Comparison of ENCODE assay signal across 25 mouse cellular contexts in genomic region chr6:50042127-50042526, GRCm38 (mm10).
DNase-seq lines count a peak whose midpoint lies in the region; ATAC-seq and TF ChIP-seq lines count a peak whose summit lies in the region.
"Had no signal": no experiment of that assay in that cellular context is flagged by ENCODE, and none has a peak within 500 bp of the region (broad histone marks: within the 10 kb centered on the region; RNA-seq: fewer than 3 reads in every experiment).

No protein-coding gene starts in this region.

- DNase-seq in kidney, adult 11 months = peak; percentile 76
- peak in 2 of 3 experiments; percentile 29 to 40 for DNase-seq in liver, embryonic 14.5 days (ENCODE audit: low read depth in 3 of 3, low spot score in 3 of 3)
- no peak for DNase-seq in liver, embryonic 11.5 days (ENCODE audit: low spot score)
- DNase-seq in kidney, postnatal 14 days = peak; percentile 37
- DNase-seq in yolk sac, embryonic 10.5 days (ENCODE audit: low spot score) = peak; percentile 76
- no peak for DNase-seq in forebrain, embryonic 10.5 days (ENCODE audit: extremely low spot score, low spot score)
- DNase-seq: B cell, adult 2 months; cerebellum, adult 11-12 months; cerebellum, postnatal 10 days; gastrocnemius, postnatal 25 days; heart, postnatal 4 days; lung, postnatal 4 days; midbrain, embryonic 14.5 days; thymus, postnatal 25 days had no signal

- WGBS in kidney, embryonic 15.5 days = 34% methylated on average over 3 of the region's 3 CpGs
- WGBS in liver, embryonic 14.5 days (ENCODE audit: insufficient replicate concordance) = 45% methylated on average over 3 of the region's 3 CpGs
- WGBS in liver, embryonic 11.5 days = 51% methylated on average over 3 of the region's 3 CpGs
- WGBS in forebrain, embryonic 10.5 days = 82% methylated on average over 3 of the region's 3 CpGs

- no peaks in the 10 kb centered on the region for H3K36me3 ChIP-seq in kidney, embryonic 15.5 days
- H3K36me3 ChIP-seq in liver, embryonic 14.5 days (replicated peaks; ENCODE audit: control insufficient read depth, insufficient read depth, low read depth) = no peaks in the 10 kb centered on the region
- no peaks in the 10 kb centered on the region for H3K36me3 ChIP-seq in liver, embryonic 11.5 days (ENCODE audit: control insufficient read depth, insufficient read depth, low read length)
- no peaks in the 10 kb centered on the region for H3K36me3 ChIP-seq in forebrain, embryonic 10.5 days (replicated peaks)
- H3K36me3 ChIP-seq: embryonic facial prominence, embryonic 10.5 days; G1E; neural tube, embryonic 13.5 days; stomach, embryonic 15.5 days had no signal

- TF ChIP-seq CTCF in liver, embryonic 14.5 days (IDR thresholded peaks at IDR 0.05; ENCODE audit: low read depth) = no peak

- no peaks in the 10 kb centered on the region for H3K9me3 ChIP-seq in kidney, embryonic 15.5 days (replicated peaks)
- H3K9me3 ChIP-seq in liver, embryonic 14.5 days (ENCODE audit: control insufficient read depth, low read length) = no peaks in the 10 kb centered on the region
- no peaks in the 10 kb centered on the region for H3K9me3 ChIP-seq in liver, embryonic 11.5 days (ENCODE audit: control insufficient read depth, low read length)
- H3K9me3 ChIP-seq in forebrain, embryonic 10.5 days = no peaks in the 10 kb centered on the region
- H3K9me3 ChIP-seq: embryonic facial prominence, embryonic 10.5 days; G1E; neural tube, embryonic 13.5 days; stomach, embryonic 15.5 days had no signal

- no peak overlapping the region for H3K9ac ChIP-seq in kidney, embryonic 15.5 days
- no peak overlapping the region for H3K9ac ChIP-seq in liver, embryonic 14.5 days (replicated peaks)
- H3K9ac ChIP-seq in liver, embryonic 11.5 days (ENCODE audit: low read depth, low read length) = no peak overlapping the region
- H3K9ac ChIP-seq: hindbrain, embryonic 14.5 days; neural tube, embryonic 13.5 days; stomach, embryonic 15.5 days had no signal

- H3K4me3 ChIP-seq in kidney, embryonic 15.5 days (replicated peaks) = no peak overlapping the region
- H3K4me3 ChIP-seq in liver, embryonic 14.5 days (ENCODE audit: insufficient read depth in 1 of 2, low read depth in 2 of 2, low read length in 2 of 2) = no peak overlapping the region
- H3K4me3 ChIP-seq in liver, embryonic 11.5 days (ENCODE audit: low read depth, low read length) = no peak overlapping the region
- no peak overlapping the region for H3K4me3 ChIP-seq in forebrain, embryonic 10.5 days
- H3K4me3 ChIP-seq: embryonic facial prominence, embryonic 10.5 days; left cerebral cortex, adult 2 months; neural tube, embryonic 13.5 days; stomach, embryonic 15.5 days had no signal

- no peak for TF ChIP-seq EP300 in liver, embryonic 14.5 days (IDR thresholded peaks at IDR 0.05; ENCODE audit: low read depth)

- H3K27me3 ChIP-seq in kidney, embryonic 15.5 days = 0 out of 2 replicates have a peak, but pooled peaks cover 2% of the 10 kb centered on the region
- H3K27me3 ChIP-seq in liver, embryonic 14.5 days (ENCODE audit: control insufficient read depth, insufficient read depth, low read length) = no peaks in the 10 kb centered on the region
- no peaks in the 10 kb centered on the region for H3K27me3 ChIP-seq in liver, embryonic 11.5 days (replicated peaks; ENCODE audit: control insufficient read depth, insufficient read depth, low read length)
- H3K27me3 ChIP-seq in forebrain, embryonic 10.5 days (ENCODE audit: poor library complexity, severe bottlenecking) = no peaks in the 10 kb centered on the region
- H3K27me3 ChIP-seq: CH12.LX; neural tube, embryonic 13.5 days; Patski; stomach, embryonic 15.5 days had no signal

- no peak overlapping the region for H3K4me2 ChIP-seq in kidney, embryonic 15.5 days
- no peak overlapping the region for H3K4me2 ChIP-seq in liver, embryonic 14.5 days (ENCODE audit: low read depth)
- no peak overlapping the region for H3K4me2 ChIP-seq in liver, embryonic 11.5 days
- H3K4me2 ChIP-seq: hindbrain, embryonic 14.5 days; neural tube, embryonic 13.5 days; stomach, embryonic 15.5 days had no signal

- no peak overlapping the region for H3K27ac ChIP-seq in kidney, embryonic 15.5 days
- no peak overlapping the region for H3K27ac ChIP-seq in liver, embryonic 14.5 days
- H3K27ac ChIP-seq in liver, embryonic 11.5 days (ENCODE audit: low read depth, low read length) = no peak overlapping the region
- no peak overlapping the region for H3K27ac ChIP-seq in forebrain, embryonic 10.5 days
- H3K27ac ChIP-seq: embryonic facial prominence, embryonic 10.5 days; hindbrain, embryonic 14.5 days; left cerebral cortex, adult 2 months; neural tube, embryonic 13.5 days; stomach, embryonic 15.5 days had no signal

- ATAC-seq in kidney, embryonic 15.5 days (replicated peaks; ENCODE audit: low FRiP score) = no peak
- peak; percentile 33; the same call in 1 of the 2 replicates for ATAC-seq in liver, embryonic 14.5 days (ENCODE audit: insufficient read depth)
- ATAC-seq in liver, embryonic 11.5 days (replicated peaks; ENCODE audit: low FRiP score) = no peak
- ATAC-seq: forebrain, embryonic 16.5 days; inflammation-experienced regulatory T-cells, adult 6 months; Patski had no signal

- H3K4me1 ChIP-seq in kidney, embryonic 15.5 days = peaks cover 20% of the 10 kb centered on the region
- peaks cover 0 to 2% of the 10 kb centered on the region in 2 experiments; a peak in 2 of 4 replicates for H3K4me1 ChIP-seq in liver, embryonic 14.5 days (replicated peaks; ENCODE audit: control insufficient read depth in 2 of 2, insufficient read depth in 2 of 2, low read length in 1 of 2)
- H3K4me1 ChIP-seq in liver, embryonic 11.5 days (replicated peaks; ENCODE audit: control insufficient read depth, insufficient read depth, low read length) = 0 out of 2 replicates have a peak, but pooled peaks cover 6% of the 10 kb centered on the region
- no peaks in the 10 kb centered on the region; the same call in none of the 2 replicates for H3K4me1 ChIP-seq in forebrain, embryonic 10.5 days

Comparison
In these comparisons a context has a peak if more than half of its experiments do, and no peak if none do; other contexts are left out.
1. DNase-seq: peak in kidney, adult 11 months (single experiment), liver, embryonic 14.5 days (2 of 3), kidney, postnatal 14 days (single experiment) and yolk sac, embryonic 10.5 days (single experiment); none in liver, embryonic 11.5 days (single experiment) and forebrain, embryonic 10.5 days (single experiment).